Mouse (Mus musculus) right cerebral cortex, postnatal 10 days (tissue): ENCODE measurements at regions not wholly inside any gene's neighbourhood (a gene's known extent, or its start where the extent isn't known, plus 50 kb on each side); places are given as distances from the start of the nearest gene placed in this dataset.
A peak's percentile ranks its signal among the peaks of the same experiment; 100 is the strongest.

ENCODE experiments used
- DNase-seq, 2 experiments: peaks; one replicate each; pipeline ENCODE4 v3.0.0; 2021; ENCODE audit warnings: low spot score in 2 of 2

DNA sequence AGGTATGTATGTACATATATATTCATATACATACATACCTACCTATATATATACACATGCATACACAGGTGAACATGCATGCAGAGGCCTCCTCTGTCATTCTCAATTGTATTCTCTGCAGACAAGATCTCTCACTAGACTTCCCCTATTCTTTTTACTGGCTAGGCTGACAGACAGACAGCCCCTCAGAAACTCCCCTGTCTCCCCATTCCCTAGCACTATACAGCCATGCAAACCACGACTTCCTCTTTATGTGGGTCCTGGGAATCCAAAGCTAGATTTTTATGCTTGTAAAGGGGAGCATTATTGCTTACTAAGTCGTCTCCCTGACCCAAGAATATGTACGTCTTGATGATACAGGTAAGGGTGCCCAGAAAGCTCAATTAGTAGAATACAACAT, 86.9 kb downstream of the Fam124b start:
- DNase-seq = no peak

GRCm38 (mm10) chr1:80123966-80124365, 94.3 kb downstream of the Fam124b start:
- DNase-seq = no peak

DNA sequence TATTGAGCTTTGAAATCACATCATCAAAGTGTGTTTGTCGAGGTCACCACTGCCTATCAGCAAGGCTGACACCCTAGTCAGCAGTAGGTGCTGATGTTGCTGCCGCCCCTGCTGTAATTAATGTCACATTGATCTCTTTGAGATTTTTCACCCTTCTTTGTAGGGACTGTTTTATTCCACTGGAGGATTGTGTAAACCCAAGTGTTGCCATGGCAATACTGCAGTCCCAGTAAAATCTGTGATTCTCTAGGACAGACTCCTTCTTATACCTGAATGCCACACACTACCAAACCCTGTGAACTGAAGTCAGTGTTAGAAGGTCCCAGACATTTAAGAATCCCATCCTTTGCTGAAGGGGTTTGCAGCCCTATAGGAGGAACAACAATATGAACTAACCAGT, 102.4 kb downstream of the Fam124b start:
- DNase-seq = peak in 1 of 2 experiments; percentile 24

DNA sequence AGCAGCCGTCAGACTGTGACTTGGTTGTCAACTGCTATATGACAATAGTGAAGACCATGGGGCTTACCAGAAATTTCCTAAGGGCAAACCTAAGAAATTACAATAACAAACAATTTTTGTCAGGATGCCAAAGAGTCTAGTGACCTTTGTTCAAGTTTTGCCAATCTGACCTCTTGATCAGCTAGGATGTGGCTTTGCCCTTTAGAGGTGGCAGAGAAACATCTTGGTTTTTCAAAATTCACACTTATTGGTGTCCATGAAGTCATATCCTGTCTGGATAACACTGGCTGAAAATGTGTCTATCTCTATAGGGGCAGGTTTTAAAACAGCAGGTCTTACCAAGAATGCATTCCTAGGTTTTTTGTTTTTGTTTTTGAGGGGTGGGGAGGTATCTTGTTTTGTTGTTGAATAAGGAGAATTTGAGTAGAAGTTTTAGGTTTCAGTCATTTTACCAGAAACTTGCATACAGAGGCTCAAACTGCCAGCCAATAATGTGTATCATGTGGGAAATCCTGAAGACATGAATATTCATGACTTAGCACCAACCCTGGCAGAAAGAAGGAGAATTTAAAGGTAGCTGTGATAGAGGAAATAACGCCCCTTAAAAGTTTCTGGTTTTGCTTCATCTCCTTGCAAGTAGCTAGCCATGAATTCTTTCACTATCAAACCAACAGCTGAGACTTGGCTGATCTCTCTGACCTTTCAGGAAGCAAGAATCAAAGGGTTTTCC, 110.4 kb downstream of the Fam124b start:
- DNase-seq = no peak

DNA sequence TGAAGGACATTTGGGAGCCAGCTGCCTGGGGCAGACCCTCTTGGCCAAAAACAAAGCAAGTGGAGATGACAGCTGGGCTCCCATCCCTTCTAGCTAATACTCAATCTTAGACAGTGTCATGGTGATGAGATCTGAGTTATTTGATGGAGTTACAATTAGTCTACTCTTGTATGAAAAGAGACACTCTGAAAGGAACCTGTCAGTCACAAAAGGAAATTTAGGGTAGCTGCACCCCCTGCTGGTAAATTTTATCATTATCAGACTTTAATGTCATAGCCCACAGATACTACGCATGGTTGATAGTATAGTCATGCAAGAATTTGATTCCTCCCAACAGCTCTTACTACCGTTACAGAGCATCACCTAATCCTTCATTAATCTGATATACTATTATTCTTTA, 112.0 kb downstream of the Fam124b start:
- DNase-seq = peak in 1 of 2 experiments; percentile 40

DNA sequence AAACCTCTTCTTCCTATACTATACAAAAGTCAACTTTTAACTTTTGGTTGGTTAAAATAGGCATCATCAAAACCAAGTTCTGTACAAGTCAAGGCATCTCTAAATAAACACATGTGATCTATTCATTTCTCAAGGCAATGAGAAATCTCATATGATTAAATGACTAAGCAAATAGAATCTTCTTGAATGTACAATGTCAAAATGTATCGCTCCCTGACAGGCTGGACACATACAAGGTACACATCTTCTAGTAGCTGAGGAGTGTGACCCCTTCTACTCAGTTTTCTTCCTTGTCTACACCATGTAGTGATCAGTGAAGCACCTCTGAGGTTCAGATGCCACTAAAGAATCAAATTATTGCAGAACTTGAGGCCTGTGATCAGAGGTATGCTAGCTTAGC, 120.0 kb downstream of the Fam124b start:
- no peak for DNase-seq

GRCm38 (mm10) chr1:80091800-80092199, 126.5 kb downstream of the Fam124b start:
- DNase-seq = no peak

- peak; percentile 45 to 60 for DNase-seq
Measured at GRCm38 (mm10) chr1:80091350-80091749, 126.9 kb downstream of the Fam124b start.

- no peak for DNase-seq
Measured at GRCm38 (mm10) chr1:80088651-80089050, 129.6 kb downstream of the Fam124b start.

- no peak for DNase-seq
Measured at GRCm38 (mm10) chr1:80076357-80076756, 141.9 kb downstream of the Fam124b start.

GRCm38 (mm10) chr1:80074376-80074775, 143.9 kb downstream of the Fam124b start:
- peak in 1 of 2 experiments; percentile 43 for DNase-seq

- peak; percentile 35 to 48 for DNase-seq
Measured at GRCm38 (mm10) chr1:80073950-80074349, 144.3 kb downstream of the Fam124b start.

DNA sequence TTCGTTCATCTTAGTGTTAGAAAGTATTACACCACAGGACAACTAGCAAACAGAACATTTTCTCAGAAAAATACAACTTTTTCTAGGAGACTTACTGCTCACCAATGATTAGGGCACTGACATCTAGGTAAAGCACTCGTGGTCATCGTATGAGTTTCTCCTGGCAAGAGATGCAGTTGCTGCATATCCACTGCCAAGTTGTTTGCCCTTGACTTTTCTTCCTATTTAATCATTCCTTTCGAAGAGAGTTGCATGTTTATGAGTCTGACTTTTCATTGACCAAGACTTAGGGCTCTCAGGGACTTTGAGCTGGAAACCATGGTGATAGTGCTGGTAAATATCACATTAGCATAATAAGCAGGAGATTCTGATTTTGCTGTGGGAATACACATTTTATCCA, 149.1 kb downstream of the Fam124b start:
- DNase-seq = no peak

DNA sequence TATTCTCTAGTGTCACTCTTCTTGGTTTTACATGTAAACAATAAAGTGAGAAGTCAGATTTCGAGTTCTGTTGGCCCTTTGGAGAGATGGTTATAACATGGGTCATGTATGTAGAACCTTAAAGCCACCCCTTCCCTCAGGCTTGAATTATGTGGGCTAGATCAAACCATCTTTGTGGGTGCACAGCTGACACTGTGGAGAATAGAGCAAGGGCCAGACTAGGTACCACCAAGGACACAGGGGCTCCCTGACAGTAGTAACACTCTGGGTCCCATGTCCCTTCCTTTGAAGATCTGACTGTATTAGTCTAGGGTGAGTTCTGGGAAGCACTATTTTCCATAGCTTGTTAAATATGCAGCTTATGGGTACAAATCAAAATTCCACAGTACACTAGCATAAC, 156.2 kb downstream of the Fam124b start:
- no peak for DNase-seq

DNA sequence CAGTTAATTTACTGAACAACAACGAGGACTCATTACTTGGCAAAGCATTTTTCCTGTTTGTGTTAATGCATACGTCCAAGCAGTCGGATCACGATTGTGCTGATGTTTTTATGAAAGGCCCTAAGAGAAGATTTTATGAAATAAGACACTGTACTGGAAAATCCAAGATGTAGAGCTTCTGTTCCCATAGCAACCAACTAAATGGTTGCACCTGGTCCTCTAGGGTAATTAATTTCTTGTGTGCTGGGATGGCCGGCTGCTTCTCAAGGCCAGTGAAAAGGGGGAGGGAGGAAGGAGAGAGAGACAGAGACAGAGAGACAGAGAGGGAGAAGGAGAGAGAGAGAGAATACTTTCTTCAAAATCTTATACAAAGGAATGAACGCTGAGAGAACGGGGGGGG, 156.6 kb downstream of the Fam124b start:
- DNase-seq = peak in 1 of 2 experiments; percentile 28

DNA sequence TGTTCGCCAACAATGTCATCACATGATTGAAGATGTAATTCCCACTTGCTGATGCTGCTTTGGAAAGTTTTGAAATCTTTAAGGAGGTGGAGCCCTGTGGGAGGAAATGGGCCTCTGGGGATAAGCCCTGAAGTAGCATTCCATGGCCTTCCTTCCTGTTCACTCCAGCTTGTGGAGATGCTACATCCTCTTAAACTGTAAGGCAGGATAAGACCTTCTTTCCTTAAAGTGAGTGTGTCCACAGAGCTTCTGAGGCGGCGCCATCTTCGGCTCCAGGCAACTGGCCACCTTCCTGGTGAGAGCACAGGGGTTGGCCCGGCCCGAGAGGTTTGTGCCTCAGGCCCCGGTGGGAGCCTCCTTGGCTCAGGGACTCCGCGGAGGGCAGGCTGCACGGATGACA, 173.1 kb downstream of the Fam124b start:
- peak in 1 of 2 experiments; percentile 6 for DNase-seq

- DNase-seq = peak in 1 of 2 experiments; percentile 15
Measured at GRCm38 (mm10) chr1:80040409-80040808, 177.9 kb downstream of the Fam124b start.

DNA sequence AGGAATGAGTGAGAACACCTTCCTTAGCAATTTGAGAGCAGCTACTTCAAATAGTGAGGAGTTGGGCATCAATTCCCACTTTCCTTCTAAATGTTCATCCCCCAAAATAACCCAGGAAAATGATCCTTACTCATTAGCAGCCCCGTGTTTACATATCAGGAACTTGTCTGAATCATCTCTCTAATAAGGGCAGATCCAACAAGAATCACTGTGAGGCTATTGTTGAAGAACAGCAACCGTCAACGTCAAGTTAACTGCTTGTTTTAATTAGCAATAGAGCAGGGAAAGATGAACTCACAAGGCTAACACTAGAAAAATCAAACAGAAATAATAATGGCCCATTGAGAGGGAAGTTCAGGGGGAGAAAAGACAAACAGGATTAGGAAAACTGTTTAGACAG, 178.4 kb downstream of the Fam124b start:
- DNase-seq = peak in 1 of 2 experiments; percentile 1

DNA sequence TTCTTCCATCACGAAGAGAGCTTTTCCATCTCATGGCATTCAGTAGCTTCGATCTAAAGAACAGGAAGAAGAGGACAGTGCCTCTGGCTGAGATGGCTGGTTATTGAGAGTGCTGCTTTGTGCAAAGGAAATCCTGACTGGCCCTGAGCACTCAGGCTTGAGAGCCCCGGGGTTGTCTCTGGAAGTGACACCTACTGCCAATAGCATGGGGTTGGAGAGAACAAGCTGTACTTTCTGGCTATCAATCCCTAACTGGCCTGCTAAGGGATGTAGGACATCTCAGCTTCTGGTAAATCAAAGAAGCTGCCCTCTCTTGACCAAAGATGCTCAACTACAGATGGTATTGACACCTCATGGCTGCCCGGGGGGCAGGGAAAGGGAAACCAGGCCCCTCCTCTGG, 178.2 kb upstream of the Serpine2 start:
- peak in 1 of 2 experiments; percentile 12 for DNase-seq

- DNase-seq = peak in 1 of 2 experiments; percentile 1
Measured at GRCm38 (mm10) chr1:80038059-80038458, 177.1 kb upstream of the Serpine2 start.

DNA sequence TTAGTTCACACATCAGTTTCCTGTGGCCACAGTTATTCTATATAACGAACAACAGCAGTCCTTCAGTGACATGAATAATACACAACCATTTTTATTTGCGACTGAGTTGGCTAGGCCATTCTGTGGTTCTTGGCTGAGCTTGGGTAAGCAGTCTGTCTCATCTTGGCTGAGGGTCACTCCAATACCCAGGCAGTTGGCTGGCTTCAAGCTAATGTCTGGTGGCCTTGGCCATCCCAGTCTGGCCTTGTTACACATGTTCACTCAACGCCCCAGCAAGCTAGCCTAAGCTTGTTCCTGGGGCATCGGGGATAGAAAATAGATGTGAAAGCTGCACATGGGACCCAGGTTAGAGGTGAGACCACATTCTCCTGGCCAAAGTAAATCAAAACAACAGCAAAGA, 175.5 kb upstream of the Serpine2 start:
- peak in 1 of 2 experiments; percentile 15 for DNase-seq

DNA sequence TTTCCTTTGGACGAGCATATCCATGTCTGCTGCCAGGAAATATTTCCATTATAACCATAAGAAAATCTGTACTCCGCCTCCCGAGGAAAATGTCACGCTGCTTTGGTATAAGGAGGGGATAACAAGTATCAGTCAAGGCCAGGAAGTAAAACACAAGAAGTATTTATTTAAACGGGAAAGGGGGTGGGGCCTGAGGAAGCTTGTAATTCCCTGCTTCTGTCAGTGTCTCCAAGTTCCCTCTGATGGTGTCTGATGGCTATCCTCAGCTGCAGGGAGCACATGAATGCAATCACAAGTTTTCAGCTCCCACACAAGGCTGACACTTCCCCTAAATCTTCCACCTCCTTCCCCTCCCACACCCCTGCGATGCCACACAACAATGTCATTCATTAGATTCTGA, 172.5 kb upstream of the Serpine2 start:
- DNase-seq = peak in 1 of 2 experiments; percentile 22

DNA sequence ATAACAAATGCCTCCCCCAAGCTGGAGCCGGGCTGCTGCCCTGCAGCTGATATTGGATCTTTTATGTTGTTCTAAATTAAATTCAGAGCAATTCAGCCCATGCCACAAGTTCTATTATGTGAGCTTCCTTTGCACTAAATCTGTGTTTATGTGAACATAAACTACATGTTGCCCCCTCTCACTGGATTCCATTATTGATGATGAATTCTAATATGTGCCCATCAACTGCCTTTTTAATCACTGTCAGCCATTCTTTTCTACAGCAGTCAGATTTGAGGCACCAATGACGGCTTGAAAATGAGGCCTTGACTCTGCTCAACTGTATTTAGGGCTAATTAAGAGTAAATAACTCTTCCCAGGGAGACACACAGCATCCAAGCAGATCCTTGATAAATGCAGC, 172.1 kb upstream of the Serpine2 start:
- DNase-seq = no peak

DNA sequence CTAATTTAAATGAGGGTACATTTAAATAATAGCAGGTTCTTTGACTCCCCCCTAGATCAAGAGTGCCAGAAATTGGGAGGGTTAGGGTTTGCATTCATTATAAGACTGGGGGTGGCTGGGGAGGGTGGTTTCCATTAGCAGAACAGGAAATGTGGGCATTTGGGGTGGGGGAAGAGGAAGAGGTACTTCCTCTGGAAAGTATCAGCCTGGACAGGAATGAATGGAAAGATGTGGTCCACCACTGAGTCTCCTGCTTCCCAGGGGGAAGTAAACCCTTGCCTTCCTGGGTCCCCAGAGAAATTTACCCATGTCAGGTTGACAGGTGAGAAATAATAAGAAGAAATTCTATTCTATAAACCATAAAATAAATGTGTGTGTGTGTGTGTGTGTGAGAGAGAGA, 171.5 kb upstream of the Serpine2 start:
- peak in 1 of 2 experiments; percentile 9 for DNase-seq
